Mouse (Mus musculus) embryonic stem cell, embryonic (primary cell): ENCODE measurements at regions not wholly inside any gene's neighbourhood (a gene's known extent, or its start where the extent isn't known, plus 50 kb on each side); places are given as distances from the start of the nearest gene placed in this dataset.

Source experiments
- CTCF ChIA-PET, 4 experiments: fragments of 300-600 bp in 2 of 4; fragments of 350-600 bp in 2 of 4; sonication (Branson Sonifier 250); formaldehyde crosslinking; loops; one replicate each; lab custom pipeline; 2022; ENCODE audit warnings: inconsistent platforms in 2 of 4; lab: Charles Lee
- POLR2A ChIA-PET, 4 experiments: fragments of 300-600 bp in 2 of 4; fragments of 350-600 bp in 2 of 4; sonication (Branson Sonifier 250); formaldehyde crosslinking; loops; one replicate each; lab custom pipeline; 2022; ENCODE audit warnings: antibody characterized with exemption in 4 of 4, inconsistent platforms in 1 of 4; lab: Charles Lee

DNA sequence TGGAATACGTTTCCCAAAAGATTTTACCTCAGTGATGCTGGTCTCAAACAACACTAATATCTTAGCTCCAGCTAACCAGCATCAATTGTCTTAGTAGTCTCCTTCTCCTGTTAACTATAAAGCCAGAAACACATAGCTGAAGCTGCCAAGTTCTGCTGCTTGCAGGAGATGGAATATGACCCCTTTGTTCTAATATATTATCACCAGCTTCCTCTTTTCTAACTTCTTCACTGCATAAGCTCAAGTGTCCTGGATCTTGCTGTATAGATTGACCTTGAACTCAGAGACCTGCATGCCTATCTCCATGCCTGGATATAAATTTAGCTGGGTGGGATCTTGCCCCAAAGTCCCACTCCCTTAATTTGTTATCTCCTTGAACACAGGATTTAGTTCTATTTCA, 94.8 kb downstream of the Rbm46 start:
- POLR2A ChIA-PET: no interaction called here

DNA sequence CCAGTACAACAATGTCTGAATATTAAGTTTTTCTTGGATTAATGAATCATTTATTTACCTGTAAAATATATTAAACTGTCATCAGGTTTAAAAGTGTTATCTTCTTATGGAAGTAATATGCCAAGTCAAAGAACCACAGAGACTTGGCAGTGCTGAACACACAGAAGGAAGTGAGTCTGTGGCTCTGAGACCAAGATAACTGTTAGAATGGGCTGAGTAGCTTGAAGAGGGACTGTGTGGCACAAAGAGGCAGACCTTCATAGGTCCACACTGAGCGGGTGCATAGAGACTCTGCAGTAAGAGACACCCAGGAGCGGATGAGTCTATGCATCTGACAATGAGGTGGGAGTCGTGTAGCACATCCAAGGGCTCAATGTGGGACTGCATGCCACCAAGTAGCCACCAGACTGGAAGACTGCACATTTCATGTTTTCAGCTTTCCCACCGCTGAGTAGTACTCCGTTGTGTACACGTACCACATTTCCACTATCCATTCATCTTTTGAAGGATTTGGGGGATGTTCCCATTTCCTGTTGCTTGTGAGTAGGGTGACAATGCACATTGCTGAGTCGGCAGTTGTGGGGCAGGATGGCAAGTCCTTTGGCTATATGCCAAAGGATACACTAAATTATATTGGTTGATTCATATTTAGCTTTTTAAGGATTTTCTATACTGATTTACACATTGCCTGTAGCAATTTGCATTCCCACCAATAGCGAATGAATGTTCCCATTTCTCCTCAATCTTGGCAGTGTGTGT, 105.6 kb downstream of the Rbm46 start:
- ChIA-PET CTCF (no interaction called here), POLR2A (no interaction called here)

More for the DNA sequence above, 94.8 kb downstream of the Rbm46 start:
- CTCF ChIA-PET: no interaction called here

DNA sequence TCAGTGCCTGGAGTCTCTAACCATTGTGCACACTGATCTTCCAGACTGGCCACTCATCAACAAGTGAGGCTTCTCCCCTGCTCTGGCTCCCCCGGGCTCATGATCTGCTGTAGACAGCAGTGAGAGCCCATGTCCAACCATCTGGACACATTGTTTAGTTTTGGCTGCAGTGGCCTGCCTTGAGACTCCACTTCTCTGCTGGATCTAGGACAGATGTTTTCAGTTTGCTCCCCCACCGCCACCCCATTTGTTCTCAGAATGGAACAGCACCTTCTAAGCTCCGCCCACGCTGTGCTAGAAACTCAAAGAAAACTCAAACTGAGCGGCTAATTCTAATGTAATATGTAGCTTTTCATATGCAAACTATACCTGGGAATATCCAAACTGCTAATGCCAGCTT, 108.8 kb downstream of the Rbm46 start:
- ChIA-PET POLR2A (no interaction called here), CTCF (no interaction called here)

DNA sequence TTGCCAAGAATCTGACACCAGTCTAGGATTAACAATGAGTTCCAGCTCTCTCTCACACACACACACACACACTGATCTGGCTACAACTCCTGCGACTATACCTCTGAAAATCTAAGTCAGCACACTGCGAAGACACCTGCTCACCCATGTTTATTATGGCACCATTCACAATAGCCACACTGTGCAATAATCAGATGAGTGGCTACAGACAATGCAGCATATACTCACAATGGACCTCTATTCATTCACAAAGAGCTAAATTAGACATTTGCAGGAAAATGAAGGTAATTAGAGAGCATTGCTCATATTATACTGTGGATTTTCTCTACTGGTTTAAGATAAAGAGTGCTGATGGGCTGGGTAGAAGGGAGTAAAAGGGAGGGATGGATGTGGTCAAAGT, 116.3 kb downstream of the Rbm46 start:
- POLR2A ChIA-PET: no interaction called here
- CTCF ChIA-PET: interaction anchor here in 1 of 4 experiments (0.6 kb wide), 1 partner anchor 801 kb away, joined by 3 read pairs; no protein-coding TSS in a partner anchor

DNA sequence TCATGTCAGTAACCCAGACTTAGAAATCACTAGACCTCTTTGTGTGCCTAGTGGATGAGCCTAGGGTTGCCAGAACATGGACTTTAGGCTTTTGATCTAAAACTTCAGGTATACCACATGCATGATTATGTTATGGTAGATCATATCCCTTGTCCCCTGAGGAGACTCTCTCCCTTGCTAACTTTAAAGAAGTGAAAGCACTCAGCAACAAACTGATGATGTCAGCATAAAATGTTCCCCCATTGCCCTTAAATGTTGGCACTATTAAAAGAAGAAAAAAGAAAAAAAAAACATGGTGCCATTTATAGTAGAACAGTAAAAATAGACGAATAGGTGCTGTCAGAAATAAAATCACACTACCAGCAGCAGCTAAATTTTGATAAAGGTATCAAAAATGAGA, 117.3 kb downstream of the Rbm46 start:
- POLR2A ChIA-PET: no interaction called here
- CTCF ChIA-PET: no interaction called here

DNA sequence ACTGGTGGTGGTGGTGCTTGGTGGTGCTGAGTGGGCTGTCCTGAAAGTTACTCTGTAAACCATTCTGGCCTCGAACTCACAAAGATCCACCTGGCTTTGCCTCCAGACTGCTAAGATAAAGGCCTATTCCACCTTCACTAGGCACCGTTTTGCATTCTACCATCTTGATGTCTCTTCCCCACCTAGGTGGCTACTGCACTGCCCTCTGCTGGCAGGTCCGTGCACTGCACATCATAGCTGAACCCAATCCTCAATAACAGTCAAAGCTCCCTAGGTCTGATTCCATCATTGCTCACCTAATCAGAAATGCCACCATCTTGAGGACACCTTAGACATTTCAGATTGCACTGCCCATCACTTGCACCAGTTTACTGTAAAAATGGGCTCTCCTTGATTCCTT, 150.7 kb downstream of the Rbm46 start:
- POLR2A ChIA-PET: no interaction called here

DNA sequence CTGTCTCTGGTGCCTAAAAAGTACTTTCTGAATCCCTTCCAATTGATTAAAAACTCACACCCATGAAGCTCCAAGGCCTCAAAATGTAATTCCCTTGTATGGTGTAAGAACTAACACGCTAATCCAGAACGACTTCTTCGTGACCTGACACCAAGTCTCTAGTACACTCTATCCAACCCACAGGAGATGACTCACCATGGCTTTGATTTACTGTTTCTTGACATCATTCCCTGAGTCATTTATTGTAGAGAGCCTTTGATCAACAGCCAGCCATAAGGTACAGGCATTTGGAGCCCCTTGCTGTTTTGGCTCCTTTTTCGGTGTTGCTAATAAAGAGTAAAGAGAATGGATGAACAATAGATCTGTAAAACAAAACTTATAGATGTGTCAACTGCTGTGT, 159.7 kb upstream of the Npy2r start:
- CTCF ChIA-PET: no interaction called here
- POLR2A ChIA-PET: no interaction called here

More for the DNA sequence above, 150.7 kb downstream of the Rbm46 start:
- CTCF ChIA-PET: interaction anchor here in 3 of 4 experiments (0.5 to 1.5 kb wide), 12 partner anchors 10 to 361 kb away, joined by 3 to 6 read pairs (median 3); no protein-coding TSS in a partner anchor

DNA sequence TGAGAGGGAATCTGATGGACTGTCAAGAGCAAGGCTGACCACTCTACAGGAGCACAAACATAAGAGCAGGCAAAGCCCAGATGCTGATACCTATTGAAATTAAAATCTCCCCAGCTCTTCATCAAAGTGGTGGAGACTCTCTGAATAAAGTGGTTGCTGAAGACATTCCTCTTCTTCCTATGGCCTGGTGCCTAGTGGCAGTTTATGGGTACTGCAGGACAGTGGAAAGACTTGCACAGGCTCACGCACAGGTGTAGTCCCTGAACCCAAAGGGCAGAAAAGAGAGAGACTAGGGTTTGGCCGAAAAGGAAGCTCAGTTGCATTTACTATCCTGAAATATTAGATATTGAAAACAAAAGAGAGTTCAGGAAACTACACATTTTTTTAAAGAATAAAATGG, 144.2 kb upstream of the Npy2r start:
- ChIA-PET POLR2A (no interaction called here), CTCF (interaction anchor here in 1 of 4 experiments (1.2 kb wide), 1 partner anchor 11 kb away, joined by 3 read pairs; no protein-coding TSS in a partner anchor)

DNA sequence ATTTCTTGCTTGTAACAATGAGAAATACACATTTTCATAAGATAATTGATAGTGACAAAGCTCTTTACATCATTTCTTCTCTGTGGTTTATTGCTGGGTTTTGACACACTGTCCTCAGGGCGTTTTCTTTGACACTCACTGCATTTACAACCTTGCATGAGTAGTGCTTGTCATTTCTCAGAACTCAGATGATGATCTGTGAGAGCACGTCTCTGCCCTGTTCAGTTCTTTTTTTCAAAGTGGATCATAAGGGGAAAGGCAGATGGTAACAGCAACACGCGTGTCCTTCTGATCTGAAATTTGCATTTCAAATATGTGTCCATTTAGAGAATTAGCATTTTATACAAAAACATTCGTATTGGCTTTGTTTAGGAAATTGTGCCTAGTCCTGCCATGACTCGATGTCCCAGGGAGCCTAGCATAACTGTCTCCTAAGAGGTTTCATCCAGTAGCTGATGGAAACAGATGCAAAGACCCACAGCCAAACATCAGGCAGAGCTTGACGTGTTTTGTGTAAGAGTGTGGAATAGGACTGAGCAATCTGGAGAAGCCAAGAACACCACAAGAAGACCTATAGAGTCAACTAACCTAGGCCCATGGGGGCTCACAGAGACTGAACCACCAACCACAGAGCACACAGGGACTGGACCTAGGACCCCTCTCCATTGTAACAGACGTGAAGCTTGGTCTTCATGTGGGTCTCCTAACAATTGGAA, 108.4 kb upstream of the Npy2r start:
- ChIA-PET POLR2A (no interaction called here), CTCF (no interaction called here)

DNA sequence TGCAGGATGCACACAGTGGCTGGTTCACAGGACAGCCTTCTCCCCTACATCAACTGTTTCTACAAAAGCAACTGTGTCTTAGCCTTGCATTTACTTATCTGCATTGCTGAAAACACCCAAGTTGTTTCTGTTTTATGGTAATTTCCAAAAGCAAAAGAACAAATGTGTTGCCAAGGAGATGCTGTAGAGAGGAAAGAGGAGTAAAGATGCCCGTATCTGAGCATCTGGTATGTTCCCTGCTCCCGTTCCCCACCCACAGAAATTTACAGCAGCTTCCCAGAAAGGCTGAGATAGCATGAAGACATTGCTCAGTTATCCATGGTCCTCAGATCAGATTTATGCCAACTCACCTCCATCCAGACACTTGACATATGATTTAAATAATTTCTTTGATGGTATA, 104.5 kb upstream of the Npy2r start:
- ChIA-PET POLR2A (interaction anchor here in 1 of 4 experiments (0.5 kb wide), 1 partner anchor 34 kb away, joined by 3 read pairs; no protein-coding TSS in a partner anchor), CTCF (no interaction called here)

DNA sequence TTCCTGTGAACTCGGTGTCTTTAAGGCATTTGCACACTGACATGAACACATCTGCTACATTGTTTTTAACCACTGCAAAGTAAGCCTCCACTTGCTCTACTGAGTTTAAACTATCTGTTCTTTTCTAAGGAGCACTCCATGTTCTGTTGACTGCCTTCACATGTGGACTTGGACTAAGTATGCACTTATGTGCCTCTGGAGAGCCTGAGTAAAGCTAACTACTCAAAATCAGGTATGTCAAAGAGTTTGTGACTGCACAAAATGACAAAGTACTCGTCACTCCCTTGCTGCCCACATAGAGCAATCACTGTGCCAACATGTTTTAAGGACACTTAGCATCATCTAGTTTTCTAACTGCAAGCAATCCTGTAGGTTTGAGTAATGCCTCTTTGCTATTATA, 92.2 kb upstream of the Npy2r start:
- POLR2A ChIA-PET: no interaction called here
- CTCF ChIA-PET: no interaction called here

DNA sequence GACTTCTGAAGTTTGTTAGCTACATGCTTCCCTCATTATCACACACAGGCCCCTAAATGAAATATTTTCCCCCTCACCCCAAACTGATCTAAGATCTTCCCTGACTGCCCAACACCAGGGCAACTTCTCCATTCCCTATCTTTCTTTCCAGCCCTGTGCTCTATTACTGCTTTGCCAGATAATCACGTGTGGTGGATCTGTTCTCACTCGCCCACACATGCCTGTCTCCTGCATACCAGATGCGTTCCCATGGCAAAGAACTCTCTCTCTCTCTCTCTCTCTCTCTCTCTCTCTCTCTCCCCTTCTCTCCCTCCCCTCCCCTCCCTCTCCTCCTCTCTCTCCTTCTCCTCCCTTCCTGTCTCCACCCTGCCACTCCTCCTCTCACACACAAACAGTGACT, 88.8 kb upstream of the Npy2r start:
- ChIA-PET POLR2A (no interaction called here), CTCF (no interaction called here)

DNA sequence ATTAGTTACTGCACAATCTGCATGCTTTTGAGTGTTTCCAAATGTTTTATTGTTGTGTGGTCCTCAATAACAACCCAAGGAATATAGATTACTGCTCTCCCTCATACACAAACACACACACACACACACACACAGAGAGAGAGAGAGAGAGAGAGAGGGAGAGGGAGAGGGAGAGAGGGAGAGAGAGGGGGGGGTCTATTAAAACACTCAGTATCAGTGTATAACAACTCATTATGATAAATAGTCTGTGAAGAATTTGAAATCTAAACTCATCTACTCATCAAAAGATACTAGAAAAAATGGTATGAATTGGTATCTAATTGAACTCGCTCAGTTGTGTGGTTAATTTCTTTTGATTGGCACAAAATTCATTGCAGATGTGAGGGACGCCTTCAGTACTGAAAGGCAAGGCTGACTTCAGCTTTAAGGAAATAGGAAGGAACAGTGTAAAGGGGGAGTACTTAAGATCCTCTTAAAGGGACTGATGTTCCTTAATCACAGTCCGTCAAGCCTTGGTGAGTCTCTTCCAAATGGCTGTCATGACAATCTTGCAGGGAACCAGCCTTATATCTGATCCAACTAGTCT, 72.6 kb upstream of the Npy2r start:
- ChIA-PET CTCF (no interaction called here), POLR2A (no interaction called here)

DNA sequence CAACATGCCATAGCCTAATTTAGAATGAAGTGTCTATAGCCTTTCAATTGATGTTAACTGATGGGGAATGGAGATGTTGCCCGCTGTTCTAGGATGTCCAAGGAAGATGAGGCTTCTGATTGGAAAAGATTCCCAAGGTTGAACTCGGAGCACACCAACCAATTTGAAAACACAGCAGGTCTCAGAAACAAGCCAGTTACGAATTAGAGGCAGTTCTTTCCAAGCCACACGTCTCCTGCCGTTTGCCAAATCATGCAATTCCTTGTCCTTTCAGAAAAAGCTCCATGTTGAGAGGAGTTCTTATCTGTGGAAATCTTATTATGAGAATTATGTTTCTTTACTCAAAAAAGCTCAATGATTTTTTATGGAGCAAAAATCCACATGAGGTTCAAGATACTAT, 71.5 kb upstream of the Npy2r start:
- POLR2A ChIA-PET: no interaction called here
- CTCF ChIA-PET: no interaction called here

DNA sequence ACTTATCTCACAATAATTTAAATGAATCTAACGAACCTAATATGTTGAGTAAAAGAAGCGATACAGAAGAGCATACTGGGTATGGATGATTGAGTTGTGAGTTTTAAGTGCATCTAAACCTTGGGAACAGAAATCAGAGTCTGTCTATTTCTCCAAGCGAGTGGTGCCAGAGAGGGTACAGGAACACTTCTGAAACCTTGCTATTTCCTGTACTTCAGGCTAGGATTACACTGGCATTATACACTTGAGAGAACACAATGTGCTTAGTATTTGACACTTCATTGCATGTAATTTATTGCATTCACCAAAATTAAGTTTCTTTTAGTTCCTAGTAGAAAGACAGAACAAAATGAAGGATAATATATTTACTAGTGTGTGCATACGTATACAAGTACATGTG, 54.0 kb upstream of the Npy2r start:
- ChIA-PET POLR2A (no interaction called here), CTCF (interaction anchor here in 1 of 4 experiments (0.7 kb wide), 1 partner anchor 116 kb away, joined by 4 read pairs; no protein-coding TSS in a partner anchor)

DNA sequence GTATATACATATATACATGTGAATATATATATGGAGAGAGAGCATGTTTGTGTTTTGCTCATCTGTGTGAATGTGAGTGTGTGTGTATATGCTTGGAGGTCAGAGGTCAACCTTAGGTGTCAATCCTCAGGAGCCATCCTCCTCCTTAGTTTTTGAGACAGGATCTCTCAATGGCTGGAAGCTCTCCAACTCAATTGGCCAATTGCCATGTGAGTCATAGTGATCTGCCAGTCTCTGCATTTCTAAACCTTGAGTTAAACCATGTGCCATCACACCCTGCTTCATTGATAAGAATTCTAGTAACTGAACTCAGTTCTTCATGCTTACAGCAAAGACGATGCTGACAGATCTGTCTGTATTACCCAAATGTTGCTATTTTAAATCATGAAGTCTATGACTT, 50.8 kb upstream of the Npy2r start:
- POLR2A ChIA-PET: no interaction called here
- CTCF ChIA-PET: no interaction called here
